Comparison of ENCODE assay signal across 9 mouse cellular contexts in the genomic region with DNA sequence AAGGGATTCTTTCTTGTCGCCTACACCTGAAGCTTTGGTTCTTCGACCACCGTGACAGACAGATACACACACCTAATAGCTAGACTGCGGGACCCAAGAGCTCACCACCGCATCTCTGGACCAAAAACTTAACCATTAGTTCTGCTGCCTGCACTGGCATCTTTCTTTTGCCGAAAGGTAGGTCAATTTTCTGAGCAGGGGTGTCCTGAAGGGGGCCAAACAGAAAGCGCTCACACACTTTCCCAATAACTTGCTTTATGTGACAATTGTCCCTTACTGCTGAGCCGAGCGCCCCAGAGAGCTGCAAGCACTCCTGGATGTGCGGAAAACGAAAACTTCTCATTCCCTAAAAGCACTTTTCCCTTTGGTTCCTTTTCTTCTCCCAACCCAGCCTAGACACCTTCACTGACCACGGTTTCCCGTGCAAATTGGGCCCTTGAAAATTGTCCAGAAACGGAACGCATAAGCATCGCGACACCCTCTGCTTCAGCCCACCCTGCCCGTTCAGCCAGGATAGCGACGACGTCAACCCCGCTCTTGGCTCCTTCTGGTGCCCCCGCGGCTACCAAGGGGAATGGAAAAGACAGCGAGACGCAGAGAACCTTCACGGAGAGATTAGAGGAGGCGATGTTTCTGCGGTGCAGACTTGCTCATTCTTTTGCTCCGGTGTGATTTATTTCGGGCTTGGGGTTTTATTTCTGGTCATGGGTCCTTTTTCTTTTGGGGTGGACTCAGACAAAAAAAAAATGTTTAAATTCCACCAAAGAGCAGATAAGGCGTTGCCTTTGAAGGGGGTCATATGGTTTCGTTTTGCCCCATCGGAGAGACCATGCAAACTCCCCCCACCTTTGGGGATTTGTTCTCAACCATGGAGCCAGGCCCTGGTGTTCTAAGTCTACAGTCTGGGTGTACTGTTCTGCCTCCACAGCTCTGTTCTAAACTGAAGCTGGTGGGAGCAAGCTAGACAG. TPM values are rescaled to one million over a fixed set of nuclear protein-coding genes. Genes with fewer than 3 reads are reported as not detected.
A peak's percentile ranks its signal among the peaks of the same experiment; 100 is the strongest.
DNase-seq lines count a peak whose midpoint lies in the region; ATAC-seq lines count a peak whose summit lies in the region.
"Had no signal": no experiment of that assay in that cellular context is flagged by ENCODE, and none has a peak within 500 bp of the region (broad histone marks: within the 10 kb centered on the region; RNA-seq: fewer than 3 reads in every experiment).

No protein-coding gene starts in this region.

- 0 out of 2 replicates have a peak overlapping the region, but pooled peaks have one; percentile 5 for H3K4me3 ChIP-seq in forebrain, embryonic 12.5 days (replicated peaks)
- no peak overlapping the region for H3K4me3 ChIP-seq in forebrain, embryonic 14.5 days (ENCODE audit: low read depth, low read length)
- H3K4me3 ChIP-seq in liver, embryonic 13.5 days (replicated peaks): peak overlapping the region; percentile 39; the same call in 1 of the 2 replicates
- H3K4me3 ChIP-seq in embryonic facial prominence, embryonic 10.5 days: peak overlapping the region; percentile 56
- peak overlapping the region; percentile 45 for H3K4me3 ChIP-seq in limb, embryonic 13.5 days

- peaks cover 28% of the 10 kb centered on the region for H3K4me1 ChIP-seq in forebrain, embryonic 12.5 days
- H3K4me1 ChIP-seq in forebrain, embryonic 14.5 days (ENCODE audit: control insufficient read depth, insufficient read depth, low read length): no peaks in the 10 kb centered on the region
- H3K4me1 ChIP-seq in liver, embryonic 13.5 days (replicated peaks): peaks cover 5% of the 10 kb centered on the region; the same call in 1 of the 2 replicates
- peaks cover 49% of the 10 kb centered on the region for H3K4me1 ChIP-seq in embryonic facial prominence, embryonic 10.5 days
- peaks cover 37% of the 10 kb centered on the region for H3K4me1 ChIP-seq in limb, embryonic 13.5 days

- no peak overlapping the region for H3K9ac ChIP-seq in forebrain, embryonic 12.5 days
- H3K9ac ChIP-seq in forebrain, embryonic 14.5 days (ENCODE audit: low read length): no peak overlapping the region
- H3K9ac ChIP-seq in liver, embryonic 13.5 days: no peak overlapping the region
- H3K9ac ChIP-seq in limb, embryonic 13.5 days: no peak overlapping the region
- H3K9ac ChIP-seq: stomach, embryonic 15.5 days had no signal

- no peak for ATAC-seq in forebrain, embryonic 12.5 days (ENCODE audit: low FRiP score)
- ATAC-seq in forebrain, embryonic 14.5 days: no peak
- ATAC-seq in liver, embryonic 13.5 days (ENCODE audit: low read depth): no peak
- ATAC-seq in limb, embryonic 13.5 days (ENCODE audit: low FRiP score, low read depth): no peak

- peak overlapping the region; percentile 22; the same call in 1 of the 2 replicates for H3K4me2 ChIP-seq in forebrain, embryonic 12.5 days
- H3K4me2 ChIP-seq in forebrain, embryonic 14.5 days (ENCODE audit: low read length): no peak overlapping the region
- no peak overlapping the region for H3K4me2 ChIP-seq in liver, embryonic 13.5 days
- peak overlapping the region; percentile 67 for H3K4me2 ChIP-seq in limb, embryonic 13.5 days (replicated peaks)

- H3K9me3 ChIP-seq in forebrain, embryonic 12.5 days: no peaks in the 10 kb centered on the region
- no peaks in the 10 kb centered on the region for H3K9me3 ChIP-seq in forebrain, embryonic 14.5 days (replicated peaks; ENCODE audit: control insufficient read depth, low read length)
- no peaks in the 10 kb centered on the region for H3K9me3 ChIP-seq in liver, embryonic 13.5 days (replicated peaks)
- no peaks in the 10 kb centered on the region for H3K9me3 ChIP-seq in embryonic facial prominence, embryonic 10.5 days
- no peaks in the 10 kb centered on the region for H3K9me3 ChIP-seq in limb, embryonic 13.5 days
- H3K9me3 ChIP-seq: stomach, embryonic 15.5 days had no signal

- no peak for DNase-seq in forebrain, embryonic 14.5 days (ENCODE audit: low spot score)
- no peak for DNase-seq in liver, embryonic 13.5 days
- no peak for DNase-seq in liver
- peak; percentile 56 for DNase-seq in embryonic facial prominence, embryonic 10.5 days (ENCODE audit: low spot score)
- no peak for DNase-seq in ovary, postnatal 36 days (ENCODE audit: low spot score)
- no peak for DNase-seq in frontal cortex, postnatal 36 days (ENCODE audit: low spot score in 2 of 2)

- 3% methylated on average over 34 of the region's 34 CpGs for WGBS in forebrain, embryonic 12.5 days
- WGBS in forebrain, embryonic 14.5 days: 3% methylated on average over 34 of the region's 34 CpGs
- 11% methylated on average over 34 of the region's 34 CpGs for WGBS in liver, embryonic 13.5 days (ENCODE audit: insufficient replicate concordance)
- 4% methylated on average over 34 of the region's 34 CpGs for WGBS in embryonic facial prominence, embryonic 10.5 days
- 5% methylated on average over 34 of the region's 34 CpGs for WGBS in limb, embryonic 13.5 days

- H3K27me3 ChIP-seq in forebrain, embryonic 12.5 days: peaks cover 95% of the 10 kb centered on the region
- peaks cover 86% of the 10 kb centered on the region for H3K27me3 ChIP-seq in forebrain, embryonic 14.5 days (replicated peaks; ENCODE audit: control insufficient read depth, insufficient read depth, low read length)
- H3K27me3 ChIP-seq in liver, embryonic 13.5 days: peaks cover 95% of the 10 kb centered on the region
- H3K27me3 ChIP-seq in embryonic facial prominence, embryonic 10.5 days (replicated peaks; ENCODE audit: low read depth, poor library complexity, severe bottlenecking): peaks cover 100% of the 10 kb centered on the region
- H3K27me3 ChIP-seq in limb, embryonic 13.5 days: peaks cover 98% of the 10 kb centered on the region

- H3K27ac ChIP-seq in forebrain, embryonic 12.5 days: no peak overlapping the region
- H3K27ac ChIP-seq in forebrain, embryonic 14.5 days (ENCODE audit: low read depth, low read length): no peak overlapping the region
- H3K27ac ChIP-seq in liver, embryonic 13.5 days: no peak overlapping the region
- H3K27ac ChIP-seq in embryonic facial prominence, embryonic 10.5 days (replicated peaks): no peak overlapping the region
- H3K27ac ChIP-seq in limb, embryonic 13.5 days: no peak overlapping the region
- H3K27ac ChIP-seq: stomach, embryonic 15.5 days had no signal

- no peaks in the 10 kb centered on the region for H3K36me3 ChIP-seq in forebrain, embryonic 12.5 days (replicated peaks)
- no peaks in the 10 kb centered on the region for H3K36me3 ChIP-seq in forebrain, embryonic 14.5 days (ENCODE audit: control insufficient read depth, insufficient read depth, low read length)
- H3K36me3 ChIP-seq in liver, embryonic 13.5 days: no peaks in the 10 kb centered on the region
- H3K36me3 ChIP-seq in embryonic facial prominence, embryonic 10.5 days (replicated peaks): no peaks in the 10 kb centered on the region
- H3K36me3 ChIP-seq in limb, embryonic 13.5 days: no peaks in the 10 kb centered on the region
- H3K36me3 ChIP-seq: stomach, embryonic 15.5 days had no signal

RNA-seq across cellular contexts. Expression of a gene that starts 2.3 kb away (rescaled TPM):
- polyA plus RNA-seq in forebrain, embryonic 12.5 days (2016; fragmentation: Nextera tagmentation; extraction: Ambion mirVana): 0.27 and 0.34 TPM in 2 replicates
- polyA plus RNA-seq in forebrain, embryonic 14.5 days (2014; fragmentation: Nextera tagmentation; extraction: Ambion mirVana): not detected in 2 replicates
- polyA plus RNA-seq in liver, embryonic 13.5 days (2015; fragmentation: Nextera tagmentation; extraction: Ambion mirVana): not detected in 2 replicates
- 0.10 and 0.17 TPM in 2 replicates for polyA plus RNA-seq in embryonic facial prominence, embryonic 10.5 days (2016; fragmentation: Nextera tagmentation; extraction: Ambion mirVana)
- 0.20 TPM in 1 of 2 replicates, not detected in the other for polyA plus RNA-seq in limb, embryonic 13.5 days (2015; fragmentation: Nextera tagmentation; extraction: Ambion mirVana)
- polyA plus RNA-seq: stomach, embryonic 15.5 days had no signal

RNA-seq across cellular contexts. Expression of a gene that starts 13.8 kb away (rescaled TPM):
- 11.5 and 11.7 TPM in 2 replicates for polyA plus RNA-seq in forebrain, embryonic 12.5 days (2016; fragmentation: Nextera tagmentation; extraction: Ambion mirVana)
- 8.3 and 8.4 TPM in 2 replicates for polyA plus RNA-seq in forebrain, embryonic 14.5 days (2014; fragmentation: Nextera tagmentation; extraction: Ambion mirVana)
- 3.7 and 4.1 TPM in 2 replicates for polyA plus RNA-seq in liver, embryonic 13.5 days (2015; fragmentation: Nextera tagmentation; extraction: Ambion mirVana)
- 17.9 and 18.8 TPM in 2 replicates for polyA plus RNA-seq in embryonic facial prominence, embryonic 10.5 days (2016; fragmentation: Nextera tagmentation; extraction: Ambion mirVana)
- polyA plus RNA-seq in limb, embryonic 13.5 days (2015; fragmentation: Nextera tagmentation; extraction: Ambion mirVana): 19.4 and 21.4 TPM in 2 replicates

Comparison
In these comparisons a context has a peak if more than half of its experiments do, and no peak if none do; other contexts are left out.
1. H3K4me2 ChIP-seq: peak in forebrain, embryonic 12.5 days (single experiment) and limb, embryonic 13.5 days (single experiment); none in forebrain, embryonic 14.5 days (single experiment) and liver, embryonic 13.5 days (single experiment).